Mouse (Mus musculus) MEL-GATA-1-ER (cell line): Measurements from ENCODE around the gene Vps8.

ENCODE experiments used
- DNase-seq: peaks from one replicate; pipeline ENCODE4 v3.0.0-alpha.2; 2012; ENCODE audit warnings: low read depth; ENCODE audit errors: extremely low read depth

The Vps8 gene

GRCm38 (mm10) chr16:21422645-21423545 lies at the start of gene Vps8:
Gene Vps8, plus strand, starts transcription at chr16:21423118.
- DNase-seq, result peak; percentile 77

- DNase-seq, result no peak
These were observed 49.5 kb upstream of the Vps8 start for GRCm38 (mm10) chr16:21373316-21373960.

- no peak for DNase-seq
These were observed 48.9 kb upstream of the Vps8 start for GRCm38 (mm10) chr16:21374067-21374466.

GRCm38 (mm10) chr16:21375147-21375546 lies 47.8 kb upstream of the Vps8 start:
- no peak for DNase-seq

GRCm38 (mm10) chr16:21376316-21376715 lies 46.6 kb upstream of the Vps8 start:
- no peak for DNase-seq

GRCm38 (mm10) chr16:21376949-21377604 lies 45.8 kb upstream of the Vps8 start:
- no peak for DNase-seq

- DNase-seq, result no peak
These were observed 45.3 kb upstream of the Vps8 start for GRCm38 (mm10) chr16:21377605-21377968.

GRCm38 (mm10) chr16:21381469-21381868 lies 41.4 kb upstream of the Vps8 start:
- DNase-seq, result no peak

GRCm38 (mm10) chr16:21382152-21382911 lies 40.6 kb upstream of the Vps8 start:
- DNase-seq, result peak; percentile 56

- DNase-seq, result no peak
These were observed 36.7 kb upstream of the Vps8 start for GRCm38 (mm10) chr16:21385926-21386881.

GRCm38 (mm10) chr16:21389316-21389715 lies 33.6 kb upstream of the Vps8 start:
- no peak for DNase-seq

GRCm38 (mm10) chr16:21390744-21391143 lies 32.2 kb upstream of the Vps8 start:
- no peak for DNase-seq

- no peak for DNase-seq
These were observed 30.8 kb upstream of the Vps8 start for GRCm38 (mm10) chr16:21392099-21392498.

GRCm38 (mm10) chr16:21392517-21393112 lies 30.3 kb upstream of the Vps8 start:
- DNase-seq, result peak; percentile 73

- DNase-seq, result no peak
These were observed 27.4 kb upstream of the Vps8 start for GRCm38 (mm10) chr16:21395546-21395945.

GRCm38 (mm10) chr16:21397681-21398080 lies 25.2 kb upstream of the Vps8 start:
- DNase-seq, result no peak

GRCm38 (mm10) chr16:21398345-21399051 lies 24.4 kb upstream of the Vps8 start:
- DNase-seq, result no peak

GRCm38 (mm10) chr16:21399942-21400341 lies 23.0 kb upstream of the Vps8 start:
- no peak for DNase-seq

- no peak for DNase-seq
These were observed 20.9 kb upstream of the Vps8 start for GRCm38 (mm10) chr16:21402068-21402467.
